Mouse (Mus musculus) forebrain, embryonic 11.5 days (tissue): Measurements from ENCODE around the gene Ide. TPM values are rescaled to one million over a fixed set of nuclear protein-coding genes. Genes with fewer than 3 reads are reported as not detected.

Experiments
- ATAC-seq: fragments of 200-750 bp; cut with Nextera tagmentation; replicated peaks from 2 replicates; pipeline ENCODE4 v1.8.0; 2017; ENCODE audit warnings: moderate TSS enrichment; ENCODE audit not compliant: low FRiP score
- DNase-seq: peaks from one replicate; pipeline ENCODE4 v3.0.0-alpha.2; 2017; ENCODE audit warnings: low spot score
- H3K27ac ChIP-seq: fragments of 300-500 bp; sonication (generic); 2 replicates; pipeline ENCODE4 v1.5.1; 2014; ENCODE audit warnings: low read depth, low read length
- H3K27me3 ChIP-seq: fragments of 300-500 bp; sonication (generic); 2 replicates; pipeline ENCODE4 v1.6.1; 2014; ENCODE audit warnings: mild to moderate bottlenecking, low read length, mixed read lengths; ENCODE audit not compliant: control insufficient read depth, insufficient read depth
- H3K36me3 ChIP-seq: fragments of 300-500 bp; sonication (generic); 2 replicates; pipeline ENCODE4 v1.6.1; 2014; ENCODE audit warnings: mild to moderate bottlenecking, low read length, moderate library complexity, mixed read lengths; ENCODE audit not compliant: control insufficient read depth, insufficient read depth
- H3K4me1 ChIP-seq: fragments of 300-500 bp; sonication (generic); replicated peaks from 2 replicates; pipeline ENCODE4 v1.6.1; 2014; ENCODE audit warnings: low read length, mixed read lengths; ENCODE audit not compliant: control insufficient read depth, insufficient read depth
- H3K4me2 ChIP-seq: fragments of 300-500 bp; sonication (generic); 2 replicates; pipeline ENCODE4 v1.6.1; 2014; ENCODE audit warnings: low read depth, mild to moderate bottlenecking, low read length, moderate library complexity, mixed read lengths; ENCODE audit not compliant: severe bottlenecking
- H3K4me3 ChIP-seq: fragments of 300-500 bp; sonication (generic); 2 replicates; pipeline ENCODE4 v1.5.1; 2014; ENCODE audit warnings: low read depth, low read length
- H3K9ac ChIP-seq: fragments of 300-500 bp; sonication (generic); 2 replicates; pipeline ENCODE4 v1.6.1; 2014; ENCODE audit warnings: low read length
- H3K9me3 ChIP-seq: fragments of 300-500 bp; sonication (generic); 2 replicates; pipeline ENCODE4 v1.6.1; 2016; ENCODE audit warnings: low read length, mixed read lengths; ENCODE audit not compliant: control insufficient read depth
- WGBS: fragments of 180-500 bp; shearing (Covaris S2); extraction: QIAGEN DNeasy Blood & Tissue Kit; methylation state at CpG from one replicate; pipeline ENCODE4 v1.1.7; 2014; 5-methylcytosine and 5-hydroxymethylcytosine counted together
- polyA plus RNA-seq: library from polyadenylated mRNA; unstranded; fragments of >200 nt; fragmentation: Nextera tagmentation; extraction: Ambion mirVana; gene quantifications from 2 replicates; pipeline ENCODE4 v1.2.1, GENCODE M21; 2014

Ide gene
- polyA plus RNA-seq, 1 experiment from 2014 or later, result 71.6 TPM

GRCm38 (mm10) chr19:37320802-37321619 lies 16.6 kb downstream of the Ide start:
- H3K9ac ChIP-seq, result no peak overlapping the region
- 93% methylated on average over 16 of the region's 16 CpGs for WGBS
- ATAC-seq (no peak), DNase-seq (no peak)
- no peak overlapping the region for H3K4me2 ChIP-seq
- no peaks in the 10 kb centered on the region for H3K36me3 ChIP-seq
- H3K9me3 ChIP-seq, result no peaks in the 10 kb centered on the region
- H3K4me3 ChIP-seq, result no peak overlapping the region
- H3K27ac ChIP-seq, result no peak overlapping the region
- no peaks in the 10 kb centered on the region for H3K4me1 ChIP-seq
- no peaks in the 10 kb centered on the region for H3K27me3 ChIP-seq

GRCm38 (mm10) chr19:37317359-37317758 lies 20.3 kb downstream of the Ide start:
- Histone ChIP-seq H3K27ac (no peak overlapping the region), H3K27me3 (no peaks in the 10 kb centered on the region), H3K4me1 (no peaks in the 10 kb centered on the region), H3K36me3 (no peaks in the 10 kb centered on the region; the same call in 1 of the 2 replicates), H3K4me2 (no peak overlapping the region), H3K9ac (no peak overlapping the region), H3K4me3 (no peak overlapping the region), H3K9me3 (no peaks in the 10 kb centered on the region)
- WGBS, result 87% methylated on average over 4 of the region's 4 CpGs
- DNase-seq (no peak), ATAC-seq (no peak)

GRCm38 (mm10) chr19:37315091-37315490 lies 22.6 kb downstream of the Ide start:
- H3K36me3 ChIP-seq, result no peaks in the 10 kb centered on the region; the same call in 1 of the 2 replicates

GRCm38 (mm10) chr19:37311426-37311825 lies 26.2 kb downstream of the Ide start:
- no peak overlapping the region for H3K9ac ChIP-seq
- no peaks in the 10 kb centered on the region for H3K4me1 ChIP-seq
- 95% methylated on average over 6 of the region's 6 CpGs for WGBS
- H3K9me3 ChIP-seq, result no peaks in the 10 kb centered on the region
- no peak overlapping the region for H3K4me2 ChIP-seq
- H3K4me3 ChIP-seq, result no peak overlapping the region
- H3K36me3 ChIP-seq, result no peaks in the 10 kb centered on the region; the same call in 1 of the 2 replicates
- DNase-seq (no peak), ATAC-seq (no peak)
- no peaks in the 10 kb centered on the region for H3K27me3 ChIP-seq
- H3K27ac ChIP-seq, result no peak overlapping the region

More at GRCm38 (mm10) chr19:37315091-37315490, 22.6 kb downstream of the Ide start:
- H3K4me1 ChIP-seq, result no peaks in the 10 kb centered on the region
- ATAC-seq (no peak), DNase-seq (no peak)
- no peak overlapping the region for H3K27ac ChIP-seq
- WGBS, result 94% methylated on average over 9 of the region's 9 CpGs
- H3K9ac ChIP-seq, result no peak overlapping the region
- H3K4me2 ChIP-seq, result no peak overlapping the region
- H3K9me3 ChIP-seq, result no peaks in the 10 kb centered on the region
- H3K4me3 ChIP-seq, result no peak overlapping the region
- no peaks in the 10 kb centered on the region for H3K27me3 ChIP-seq

GRCm38 (mm10) chr19:37310133-37310532 lies 27.5 kb downstream of the Ide start:
- Histone ChIP-seq H3K9me3 (no peaks in the 10 kb centered on the region), H3K4me1 (no peaks in the 10 kb centered on the region), H3K9ac (no peak overlapping the region), H3K27ac (no peak overlapping the region), H3K27me3 (no peaks in the 10 kb centered on the region), H3K36me3 (no peaks in the 10 kb centered on the region; the same call in 1 of the 2 replicates), H3K4me3 (no peak overlapping the region), H3K4me2 (no peak overlapping the region)
- no peak for ATAC-seq
- no peak for DNase-seq
- 95% methylated on average over 4 of the region's 4 CpGs for WGBS

GRCm38 (mm10) chr19:37308941-37309340 lies 28.7 kb downstream of the Ide start:
- Histone ChIP-seq H3K4me3 (no peak overlapping the region), H3K27me3 (no peaks in the 10 kb centered on the region), H3K27ac (no peak overlapping the region), H3K9me3 (no peaks in the 10 kb centered on the region), H3K36me3 (no peaks in the 10 kb centered on the region; the same call in 1 of the 2 replicates), H3K4me1 (no peaks in the 10 kb centered on the region), H3K4me2 (no peak overlapping the region), H3K9ac (no peak overlapping the region)
- ATAC-seq (no peak), DNase-seq (no peak)
- WGBS, result 89% methylated on average over 7 of the region's 7 CpGs

- Histone ChIP-seq H3K27ac (no peak overlapping the region), H3K36me3 (no peaks in the 10 kb centered on the region; the same call in 1 of the 2 replicates), H3K4me1 (no peaks in the 10 kb centered on the region), H3K27me3 (no peaks in the 10 kb centered on the region), H3K9me3 (no peaks in the 10 kb centered on the region), H3K9ac (no peak overlapping the region), H3K4me2 (no peak overlapping the region), H3K4me3 (no peak overlapping the region)
- DNase-seq, result no peak
- 86% methylated on average over 6 of the region's 6 CpGs for WGBS
- ATAC-seq, result no peak
Measured at GRCm38 (mm10) chr19:37307826-37308545, 29.7 kb downstream of the Ide start.

GRCm38 (mm10) chr19:37306176-37306575 lies 31.5 kb downstream of the Ide start:
- H3K27ac ChIP-seq, result no peak overlapping the region
- H3K9ac ChIP-seq, result no peak overlapping the region
- H3K4me1 ChIP-seq, result no peaks in the 10 kb centered on the region
- H3K27me3 ChIP-seq, result no peaks in the 10 kb centered on the region
- H3K4me2 ChIP-seq, result no peak overlapping the region
- ATAC-seq (no peak), DNase-seq (no peak)
- no peak overlapping the region for H3K4me3 ChIP-seq
- H3K36me3 ChIP-seq, result no peaks in the 10 kb centered on the region; the same call in 1 of the 2 replicates
- no peaks in the 10 kb centered on the region for H3K9me3 ChIP-seq
- WGBS, result 85% methylated on average over 3 of the region's 3 CpGs
